Mouse (Mus musculus): ENCODE results near the gene Parva. TPM values are rescaled to one million over a fixed set of nuclear protein-coding genes. Genes with fewer than 3 reads are reported as not detected.

Parva gene
- polyA plus RNA-seq, 1 experiment from 2014 or later: 37.4 TPM

DNA sequence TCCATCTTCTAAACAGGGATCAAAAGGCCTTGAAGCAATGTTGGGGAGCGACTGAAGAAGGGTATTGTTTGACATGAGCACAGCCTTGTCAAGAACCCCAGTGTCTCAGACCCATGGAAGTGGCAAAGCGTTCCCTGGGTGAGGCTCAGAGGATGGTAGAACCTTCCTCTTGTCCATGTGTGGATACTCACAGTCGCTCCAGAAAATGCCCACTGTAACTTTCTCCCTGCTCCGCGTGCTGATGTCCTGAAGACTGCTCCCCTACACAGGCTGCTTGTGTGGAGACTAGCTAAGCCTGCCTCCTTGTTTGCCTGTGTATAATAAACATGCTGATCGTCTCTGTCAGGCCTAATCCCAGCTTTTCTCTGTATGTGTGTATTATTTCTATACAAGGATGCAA is 27.1 kb downstream of the Parva start:
- H3K36me3 ChIP-seq (ENCODE audit: control insufficient read depth, insufficient read depth): no peaks in the 10 kb centered on the region
- no peak for ATAC-seq
- no peaks in the 10 kb centered on the region for H3K9me3 ChIP-seq (ENCODE audit: control insufficient read depth)
- H3K4me1 ChIP-seq (replicated peaks; ENCODE audit: control insufficient read depth, insufficient read depth, low read length): peaks cover 23% of the 10 kb centered on the region
- no peak overlapping the region for H3K4me3 ChIP-seq (ENCODE audit: low read depth, low read length)
- TF ChIP-seq CTCF (IDR thresholded peaks at IDR 0.05; ENCODE audit: low read depth): no peak
- H3K27ac ChIP-seq (ENCODE audit: low read depth, low read length): peak overlapping the region; percentile 66
- 64% methylated on average over 6 of the region's 6 CpGs for WGBS
- no peak overlapping the region for H3K4me2 ChIP-seq (replicated peaks; ENCODE audit: low read depth)
- no peaks in the 10 kb centered on the region for H3K27me3 ChIP-seq (replicated peaks; ENCODE audit: control insufficient read depth, insufficient read depth, low read length)
- H3K9ac ChIP-seq (ENCODE audit: low read depth, low read length): no peak overlapping the region

DNA sequence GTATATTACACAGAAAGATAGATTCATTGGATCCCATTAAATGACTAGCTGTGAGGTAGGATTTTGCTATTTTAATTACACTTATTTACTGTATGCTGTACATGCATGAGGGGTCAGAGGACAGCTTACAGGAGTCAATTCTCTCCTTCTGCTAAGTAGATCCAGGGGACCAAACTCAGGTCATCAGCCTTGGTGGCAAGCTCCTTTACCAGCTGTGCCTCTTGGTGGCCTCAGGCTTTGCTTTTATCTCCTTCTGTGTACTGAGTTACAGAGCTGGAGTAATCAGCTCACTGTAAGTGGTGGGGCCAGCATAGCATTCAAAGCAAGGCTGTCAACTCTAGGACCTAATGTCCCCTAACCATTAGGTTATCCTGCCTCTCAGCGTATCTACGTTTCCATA is 27.6 kb downstream of the Parva start:
- Histone ChIP-seq H3K27ac (ENCODE audit: low read depth, low read length) (peak overlapping the region; percentile 41), H3K4me2 (replicated peaks; ENCODE audit: low read depth) (no peak overlapping the region)

DNA sequence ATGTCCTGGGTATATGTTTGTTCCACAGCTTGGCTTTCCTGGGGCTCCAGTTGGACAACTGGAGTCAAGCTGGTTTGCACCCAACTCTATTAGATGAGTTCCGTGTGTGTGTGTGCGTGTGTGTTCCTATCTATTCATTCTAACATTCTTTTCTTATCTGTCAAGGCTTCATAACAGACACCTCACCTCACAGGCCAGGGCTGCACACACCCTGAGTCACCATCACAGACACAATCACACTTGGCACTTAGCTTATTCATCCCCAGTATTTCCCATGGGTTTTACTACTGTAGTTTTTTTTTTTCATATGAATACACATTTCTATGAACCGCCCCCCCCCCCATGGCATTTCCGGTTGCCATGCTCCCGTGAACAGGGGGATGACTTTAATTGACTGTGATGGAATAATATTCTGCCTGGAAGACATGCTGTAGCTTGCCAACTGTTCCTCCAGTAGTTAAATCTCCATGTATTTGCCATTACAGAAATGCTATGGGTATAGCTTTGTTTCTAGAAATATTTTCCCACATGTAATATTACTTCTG is 28.3 kb downstream of the Parva start:
- Histone ChIP-seq H3K4me1 (replicated peaks; ENCODE audit: control insufficient read depth, insufficient read depth, low read length) (peaks cover 23% of the 10 kb centered on the region), H3K27me3 (replicated peaks; ENCODE audit: control insufficient read depth, insufficient read depth, low read length) (no peaks in the 10 kb centered on the region), H3K9ac (ENCODE audit: low read depth, low read length) (no peak overlapping the region), H3K27ac (ENCODE audit: low read depth, low read length) (no peak overlapping the region), H3K4me3 (ENCODE audit: low read depth, low read length) (no peak overlapping the region), H3K36me3 (ENCODE audit: control insufficient read depth, insufficient read depth) (no peaks in the 10 kb centered on the region), H3K4me2 (replicated peaks; ENCODE audit: low read depth) (no peak overlapping the region), H3K9me3 (ENCODE audit: control insufficient read depth) (no peaks in the 10 kb centered on the region)
- no peak for TF ChIP-seq CTCF (IDR thresholded peaks at IDR 0.05; ENCODE audit: low read depth)
- WGBS: 70% methylated on average over 5 of the region's 5 CpGs
- no peak for ATAC-seq

More for the DNA sequence above, 27.6 kb downstream of the Parva start:
- 84% methylated on average over 2 of the region's 2 CpGs for WGBS
- Histone ChIP-seq H3K27me3 (replicated peaks; ENCODE audit: control insufficient read depth, insufficient read depth, low read length) (no peaks in the 10 kb centered on the region), H3K9me3 (ENCODE audit: control insufficient read depth) (no peaks in the 10 kb centered on the region), H3K36me3 (ENCODE audit: control insufficient read depth, insufficient read depth) (no peaks in the 10 kb centered on the region), H3K4me1 (replicated peaks; ENCODE audit: control insufficient read depth, insufficient read depth, low read length) (peaks cover 23% of the 10 kb centered on the region), H3K4me3 (ENCODE audit: low read depth, low read length) (no peak overlapping the region), H3K9ac (ENCODE audit: low read depth, low read length) (no peak overlapping the region)
- no peak for TF ChIP-seq CTCF (IDR thresholded peaks at IDR 0.05; ENCODE audit: low read depth)
- ATAC-seq: no peak

DNA sequence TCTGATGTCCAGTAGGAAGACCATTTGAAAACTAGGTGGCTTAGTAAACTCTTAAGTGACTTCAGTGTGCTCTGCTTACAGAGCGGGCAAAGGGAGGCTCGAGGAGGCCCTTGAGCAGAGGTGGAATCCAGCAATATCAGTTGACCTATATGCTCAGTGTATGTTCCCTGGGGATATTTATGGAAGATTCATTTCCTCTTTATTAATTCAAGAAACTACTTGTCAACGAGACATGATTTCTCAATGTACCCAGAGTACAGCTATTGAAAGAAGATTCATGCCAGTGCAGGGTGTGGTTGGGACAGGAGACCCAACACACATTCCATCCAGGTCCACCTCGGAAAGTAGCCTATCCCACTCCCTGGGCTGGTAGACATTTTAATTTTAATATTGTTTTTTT is 30.1 kb downstream of the Parva start:
- Histone ChIP-seq H3K27ac (ENCODE audit: low read depth, low read length) (no peak overlapping the region), H3K27me3 (replicated peaks; ENCODE audit: control insufficient read depth, insufficient read depth, low read length) (no peaks in the 10 kb centered on the region), H3K9me3 (ENCODE audit: control insufficient read depth) (no peaks in the 10 kb centered on the region), H3K9ac (ENCODE audit: low read depth, low read length) (no peak overlapping the region), H3K4me2 (replicated peaks; ENCODE audit: low read depth) (no peak overlapping the region), H3K36me3 (ENCODE audit: control insufficient read depth, insufficient read depth) (no peaks in the 10 kb centered on the region), H3K4me3 (ENCODE audit: low read depth, low read length) (no peak overlapping the region), H3K4me1 (replicated peaks; ENCODE audit: control insufficient read depth, insufficient read depth, low read length) (peaks cover 23% of the 10 kb centered on the region)
- TF ChIP-seq CTCF (IDR thresholded peaks at IDR 0.05; ENCODE audit: low read depth): no peak
- no peak for ATAC-seq
- WGBS: 79% methylated on average over 4 of the region's 4 CpGs

GRCm38 (mm10) chr7:112457920-112458319 is 30.6 kb downstream of the Parva start:
- WGBS: 84% methylated on average over 4 of the region's 4 CpGs
- Histone ChIP-seq H3K27me3 (replicated peaks; ENCODE audit: control insufficient read depth, insufficient read depth, low read length) (no peaks in the 10 kb centered on the region), H3K9me3 (ENCODE audit: control insufficient read depth) (no peaks in the 10 kb centered on the region), H3K4me2 (replicated peaks; ENCODE audit: low read depth) (no peak overlapping the region), H3K4me1 (replicated peaks; ENCODE audit: control insufficient read depth, insufficient read depth, low read length) (peaks cover 23% of the 10 kb centered on the region), H3K4me3 (ENCODE audit: low read depth, low read length) (no peak overlapping the region), H3K27ac (ENCODE audit: low read depth, low read length) (no peak overlapping the region), H3K9ac (ENCODE audit: low read depth, low read length) (no peak overlapping the region), H3K36me3 (ENCODE audit: control insufficient read depth, insufficient read depth) (no peaks in the 10 kb centered on the region)
- no peak for TF ChIP-seq CTCF (IDR thresholded peaks at IDR 0.05; ENCODE audit: low read depth)
- no peak for ATAC-seq

DNA sequence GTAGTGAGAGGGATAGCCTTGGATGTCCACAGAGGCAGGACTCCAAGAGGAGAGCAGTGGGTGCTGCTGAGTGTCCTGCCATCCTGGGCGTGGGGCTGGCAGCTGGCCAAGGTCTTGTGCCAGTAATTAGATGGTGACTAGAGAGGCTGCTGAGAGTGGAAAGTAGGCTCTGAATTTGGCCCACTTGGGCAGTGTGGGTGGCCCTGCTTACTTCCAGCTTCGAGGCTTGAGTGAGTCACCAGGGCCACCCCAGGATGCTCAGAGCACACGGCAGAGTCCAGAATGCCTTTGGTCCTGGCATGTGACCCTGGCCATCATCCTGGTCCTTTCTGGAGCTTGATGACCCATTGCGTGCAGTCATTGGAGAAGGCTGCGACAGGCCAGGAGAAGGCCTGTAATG is 31.1 kb downstream of the Parva start:
- no peak overlapping the region for H3K4me3 ChIP-seq (ENCODE audit: low read depth, low read length)
- no peak overlapping the region for H3K27ac ChIP-seq (ENCODE audit: low read depth, low read length)
- H3K36me3 ChIP-seq (ENCODE audit: control insufficient read depth, insufficient read depth): no peaks in the 10 kb centered on the region
- no peak for ATAC-seq
- no peak overlapping the region for H3K4me2 ChIP-seq (replicated peaks; ENCODE audit: low read depth)
- peaks cover 23% of the 10 kb centered on the region for H3K4me1 ChIP-seq (replicated peaks; ENCODE audit: control insufficient read depth, insufficient read depth, low read length)
- H3K9me3 ChIP-seq (ENCODE audit: control insufficient read depth): no peaks in the 10 kb centered on the region
- 67% methylated on average over 5 of the region's 5 CpGs for WGBS
- H3K9ac ChIP-seq (ENCODE audit: low read depth, low read length): no peak overlapping the region
- no peak for TF ChIP-seq CTCF (IDR thresholded peaks at IDR 0.05; ENCODE audit: low read depth)
- H3K27me3 ChIP-seq (replicated peaks; ENCODE audit: control insufficient read depth, insufficient read depth, low read length): no peaks in the 10 kb centered on the region

DNA sequence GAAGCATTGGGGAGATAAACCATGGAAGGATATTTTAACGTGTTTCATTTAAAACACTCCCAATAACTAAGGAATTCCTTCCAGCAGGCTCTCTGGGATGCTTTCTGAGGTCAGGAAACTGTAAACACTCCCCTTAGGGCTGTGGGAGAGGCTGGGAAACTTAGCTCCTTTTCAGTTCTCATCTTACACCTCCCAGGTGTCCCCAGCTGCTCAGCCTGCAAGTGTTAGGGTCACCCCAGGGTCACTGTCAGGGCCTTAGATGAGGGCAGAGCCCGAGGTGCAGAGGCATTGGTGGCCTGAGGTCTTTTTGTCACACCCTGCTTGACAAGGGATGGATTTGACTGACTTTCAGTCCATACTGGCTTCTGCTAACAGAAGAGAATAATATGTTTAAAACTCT is 35.8 kb downstream of the Parva start:
- H3K4me2 ChIP-seq (replicated peaks; ENCODE audit: low read depth): no peak overlapping the region
- no peak for ATAC-seq
- 32% methylated on average over 2 of the region's 2 CpGs for WGBS
- H3K4me3 ChIP-seq (ENCODE audit: low read depth, low read length): no peak overlapping the region
- no peak overlapping the region for H3K9ac ChIP-seq (ENCODE audit: low read depth, low read length)
- no peaks in the 10 kb centered on the region for H3K27me3 ChIP-seq (replicated peaks; ENCODE audit: control insufficient read depth, insufficient read depth, low read length)
- no peaks in the 10 kb centered on the region for H3K9me3 ChIP-seq (ENCODE audit: control insufficient read depth)
- H3K27ac ChIP-seq (ENCODE audit: low read depth, low read length): no peak overlapping the region
- H3K4me1 ChIP-seq (replicated peaks; ENCODE audit: control insufficient read depth, insufficient read depth, low read length): no peaks in the 10 kb centered on the region
- TF ChIP-seq CTCF (IDR thresholded peaks at IDR 0.05; ENCODE audit: low read depth): no peak
- no peaks in the 10 kb centered on the region for H3K36me3 ChIP-seq (ENCODE audit: control insufficient read depth, insufficient read depth)
